Mouse (Mus musculus) spleen, adult 18-20 months (tissue): ENCODE measurements around the gene Fus.
A peak's percentile ranks its signal among the peaks of the same experiment; 100 is the strongest.
"Not testable (repeated sequence)": the region's sequence is repeated elsewhere in the genome, so short reads cannot be mapped to it uniquely, and the experiment has no call there.

Source experiments
- DNase-seq, 2 experiments: peaks; one replicate each; pipeline ENCODE4 v3.0.0; 2022; ENCODE audit warnings: mixed read lengths in 2 of 2

The Fus gene

DNA sequence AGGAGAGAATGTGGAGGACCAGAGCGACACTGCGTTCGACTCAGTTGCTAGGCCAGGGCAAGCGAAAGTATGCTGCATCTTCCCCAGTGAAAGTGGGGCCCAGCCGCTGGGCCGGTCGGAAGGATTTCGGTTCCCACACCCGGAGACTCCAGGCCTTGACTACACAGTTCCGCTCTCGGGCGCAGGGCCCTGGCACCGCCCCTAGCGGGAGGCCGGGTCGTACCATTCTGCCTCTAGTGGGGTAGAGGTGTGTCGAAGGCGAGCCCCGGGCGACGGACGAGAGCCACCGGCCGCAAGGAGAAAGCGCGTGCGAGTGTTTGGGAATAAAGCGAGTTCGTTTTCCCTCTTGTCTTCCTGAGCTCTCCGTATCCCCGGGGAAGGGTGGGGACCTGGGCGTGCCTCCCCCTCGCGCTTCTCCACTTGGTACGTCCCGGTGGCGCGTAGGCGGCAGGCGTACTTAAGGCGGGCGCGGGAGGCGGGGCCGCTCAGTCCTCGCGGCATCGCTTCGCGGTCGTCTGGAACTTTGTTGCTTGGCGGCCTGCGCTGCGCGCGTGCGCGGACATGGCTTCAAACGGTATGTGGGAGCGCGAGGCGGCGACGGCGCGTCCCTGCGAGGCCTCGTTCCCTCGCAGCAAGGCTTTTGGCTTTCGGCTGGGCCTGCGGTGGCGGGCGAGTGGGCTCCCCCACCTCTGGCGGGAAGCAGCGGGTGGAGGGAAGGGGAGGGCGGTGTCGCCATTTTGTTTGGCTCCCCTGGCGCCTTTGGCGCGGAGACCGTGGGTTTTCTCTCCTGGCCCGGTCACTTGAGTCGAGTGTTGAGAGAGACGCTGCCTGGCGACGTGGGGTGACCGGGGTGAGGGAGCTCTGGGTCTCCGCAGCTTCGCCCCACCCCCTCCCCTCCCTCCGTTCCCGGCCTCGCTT is at the start of gene Fus:
Gene Fus (plus strand): TSS at position 454 of the 918 bp plus-strand sequence.
- peak; percentile 90 to 96 for DNase-seq

DNA sequence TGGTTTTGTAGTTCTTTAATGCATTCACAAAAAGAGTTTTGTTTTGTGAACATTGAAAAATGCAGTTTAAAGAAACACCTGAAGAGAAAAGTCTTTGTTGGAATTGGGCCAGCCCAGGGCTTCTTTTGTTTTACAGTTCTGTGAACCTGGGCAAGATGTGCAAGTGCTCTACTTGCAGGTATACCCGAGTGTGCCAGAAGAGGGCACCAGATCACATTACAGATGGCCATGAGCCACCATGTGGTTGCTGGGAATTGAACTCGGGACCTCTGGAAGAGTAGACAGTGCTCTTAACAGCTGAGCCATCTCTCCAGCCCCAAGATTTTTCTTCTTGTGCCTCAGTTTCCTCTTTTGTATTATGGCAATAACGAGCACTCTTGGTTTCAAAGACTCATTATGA is 49.1 kb upstream of the Fus start:
- DNase-seq, result peak in 1 of 2 experiments; percentile 70

DNA sequence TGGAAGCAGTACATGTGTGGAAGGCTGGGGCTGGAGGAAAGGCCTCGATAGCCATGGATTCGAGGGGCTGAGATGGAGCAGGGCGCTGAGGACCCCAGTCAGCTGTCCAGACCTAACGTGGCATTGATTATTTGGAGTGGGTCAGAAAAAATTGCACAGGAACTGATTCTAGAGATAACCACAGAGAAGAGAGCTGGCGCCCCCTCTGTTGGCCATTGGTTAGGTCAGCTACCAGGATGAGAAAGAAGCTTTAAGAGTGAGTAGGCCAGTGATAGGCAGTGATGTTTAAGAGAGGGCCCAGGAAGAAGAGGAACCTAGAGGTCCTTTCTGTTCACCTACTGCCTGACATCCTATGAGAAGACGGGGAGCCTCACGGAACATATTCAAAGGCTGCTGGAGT is 48.0 kb upstream of the Fus start:
- DNase-seq, result peak in 1 of 2 experiments; percentile 33

DNA sequence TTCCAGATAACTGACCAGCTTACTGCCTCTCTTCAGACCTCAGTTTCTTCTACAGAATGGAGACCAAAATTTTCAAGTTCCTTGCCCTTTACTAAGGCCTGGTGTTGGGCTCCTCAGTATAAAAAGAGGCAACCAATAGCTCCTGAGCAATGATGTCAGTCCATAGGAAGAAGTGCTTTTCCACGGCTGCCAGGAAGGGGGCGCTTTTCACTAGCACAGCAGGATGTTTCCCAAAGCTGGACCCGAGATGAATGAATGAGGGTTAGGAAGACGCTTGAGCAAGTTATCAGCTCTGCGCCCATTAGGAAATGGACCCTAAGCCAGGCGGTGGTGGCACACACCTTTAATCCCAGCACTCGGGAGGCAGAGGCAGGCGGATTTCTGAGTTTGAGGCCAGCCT is 45.7 kb upstream of the Fus start:
- DNase-seq, result no peak

DNA sequence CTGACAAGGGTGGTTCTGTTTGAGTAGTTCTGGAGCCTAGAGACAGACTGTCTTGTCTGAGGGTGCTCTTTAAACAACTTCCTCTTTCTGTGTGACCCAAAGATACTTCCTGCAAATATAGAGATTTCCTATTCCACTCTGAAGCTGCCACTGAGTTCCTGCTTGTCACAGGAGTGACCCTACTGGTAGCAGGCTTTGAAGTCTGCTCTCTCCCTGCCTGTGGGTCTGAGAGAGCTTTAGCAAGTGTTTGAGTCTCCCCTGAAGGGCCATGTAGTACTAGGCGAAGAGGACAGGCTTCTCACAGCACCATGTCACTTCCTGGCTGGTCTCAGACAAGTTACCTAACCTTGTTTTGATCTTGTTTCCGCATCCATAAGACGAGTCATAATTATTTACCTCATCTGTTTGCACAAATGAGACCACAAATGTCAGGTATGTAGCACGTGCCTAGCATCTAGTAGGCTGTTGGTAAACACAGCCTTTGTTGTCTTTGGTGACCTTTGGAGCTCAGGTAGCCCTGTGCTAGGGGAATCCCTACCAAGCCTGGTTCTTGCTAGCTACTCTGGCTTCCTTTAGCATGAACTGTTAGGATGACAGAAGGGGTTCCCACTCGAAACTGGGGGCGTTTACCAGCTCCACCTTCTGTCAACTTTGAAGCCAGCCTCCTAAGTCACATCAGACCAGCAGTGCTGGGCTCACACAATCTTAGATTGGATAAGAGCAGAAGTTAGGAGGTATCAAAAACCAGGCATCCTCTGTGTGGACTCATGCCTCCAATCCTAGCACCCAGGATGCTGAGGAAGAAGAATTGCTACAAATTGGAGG is 44.6 kb upstream of the Fus start:
- DNase-seq, result peak in 1 of 2 experiments; percentile 39

DNA sequence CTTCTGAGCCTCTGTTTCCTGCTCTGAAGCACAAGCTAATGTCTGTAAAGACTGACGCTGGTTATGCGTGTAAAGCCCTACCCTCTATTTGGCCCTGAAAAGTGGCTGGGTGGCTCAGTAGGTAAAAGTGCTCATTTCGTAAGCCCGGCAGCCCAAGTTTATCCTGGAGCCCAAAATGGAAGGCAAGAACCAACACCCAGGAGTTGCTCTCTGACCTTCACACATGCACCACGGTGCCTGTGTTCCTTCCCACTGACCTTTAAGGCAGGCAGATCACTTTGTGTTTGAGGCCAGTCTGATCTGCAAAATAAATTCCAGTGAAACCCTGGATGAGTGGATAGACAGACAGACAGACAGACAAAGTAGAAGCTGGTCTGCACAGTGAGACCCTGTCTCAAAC is 43.5 kb upstream of the Fus start:
- no peak for DNase-seq

DNA sequence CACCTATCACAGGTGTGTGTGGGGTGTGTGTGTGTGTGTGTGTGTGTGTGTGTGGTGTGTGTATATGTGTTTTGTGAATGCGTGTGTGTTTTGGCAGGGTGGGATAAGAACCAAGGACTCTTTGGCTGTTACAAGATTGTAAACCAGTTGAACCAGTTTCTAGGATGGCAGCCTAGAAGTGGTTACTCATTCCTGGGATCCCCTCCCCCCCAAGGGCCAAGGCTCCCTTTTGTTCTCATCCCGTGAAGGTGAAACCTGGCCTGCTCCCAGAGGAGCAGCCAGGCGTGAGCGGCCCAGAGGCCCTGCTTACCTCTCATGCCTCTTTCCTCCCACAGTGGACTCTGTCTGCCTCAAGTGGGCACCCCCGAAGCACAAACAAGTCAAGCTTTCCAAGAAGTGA is 42.0 kb upstream of the Fus start:
- DNase-seq, result no peak

DNA sequence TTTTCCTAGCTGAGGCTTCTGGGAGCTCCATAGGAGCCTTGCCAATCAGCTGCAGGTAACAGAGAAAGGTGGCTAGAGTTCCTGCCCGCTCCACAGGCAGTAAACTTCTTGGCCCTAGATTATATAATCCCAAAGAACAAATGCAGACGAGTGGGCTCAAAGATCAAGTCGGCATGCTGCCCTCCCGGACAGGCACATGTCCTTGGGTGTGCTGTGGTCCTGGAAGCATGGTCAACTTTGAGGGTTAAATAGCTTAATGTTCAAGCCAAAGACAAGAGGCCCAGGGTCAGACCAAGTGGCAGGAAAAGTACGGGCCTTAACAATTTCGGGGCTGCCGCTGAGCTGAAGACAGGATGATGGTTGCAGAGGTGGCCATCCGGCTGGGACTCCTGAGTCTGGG is 41.2 kb upstream of the Fus start:
- DNase-seq, result no peak

DNA sequence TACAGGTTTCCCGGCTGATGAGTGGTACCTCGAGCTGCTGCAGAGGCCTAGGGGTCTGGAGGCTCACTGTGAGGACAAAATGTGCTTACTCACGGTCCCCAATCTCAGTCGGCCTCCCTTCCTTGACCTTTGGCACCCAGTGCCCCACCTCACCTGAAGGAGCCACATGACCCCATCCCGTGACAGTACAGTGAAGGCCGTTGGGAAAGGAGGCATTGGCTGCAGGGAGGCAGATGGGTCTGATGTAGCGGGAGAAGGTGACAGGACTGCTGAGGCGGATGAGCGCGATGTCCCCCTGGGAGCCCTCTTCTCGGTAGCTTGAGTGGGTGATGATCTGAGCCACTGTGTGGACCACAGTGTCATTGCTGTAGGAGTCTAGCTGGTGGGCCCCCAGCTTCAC is 40.4 kb upstream of the Fus start:
- no peak for DNase-seq

DNA sequence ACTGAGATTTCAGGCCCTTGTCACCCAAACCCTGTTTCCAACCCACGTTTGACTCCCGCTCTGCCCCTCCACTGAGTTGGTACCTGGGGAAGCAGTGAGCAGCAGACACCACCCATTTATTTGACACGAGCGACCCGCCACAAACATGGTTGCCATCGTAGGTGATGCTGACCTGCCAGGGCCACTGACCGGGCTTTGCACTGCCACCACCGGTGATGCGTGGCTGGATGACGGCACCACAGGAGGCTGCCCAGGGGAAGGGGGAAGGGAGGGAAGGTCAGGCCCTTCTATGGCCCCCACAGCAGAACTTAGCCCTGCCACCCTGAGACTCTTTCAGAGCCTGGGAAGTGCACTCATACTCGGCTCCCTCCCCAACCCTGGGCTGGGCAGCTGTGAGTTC is 39.5 kb upstream of the Fus start:
- no peak for DNase-seq

DNA sequence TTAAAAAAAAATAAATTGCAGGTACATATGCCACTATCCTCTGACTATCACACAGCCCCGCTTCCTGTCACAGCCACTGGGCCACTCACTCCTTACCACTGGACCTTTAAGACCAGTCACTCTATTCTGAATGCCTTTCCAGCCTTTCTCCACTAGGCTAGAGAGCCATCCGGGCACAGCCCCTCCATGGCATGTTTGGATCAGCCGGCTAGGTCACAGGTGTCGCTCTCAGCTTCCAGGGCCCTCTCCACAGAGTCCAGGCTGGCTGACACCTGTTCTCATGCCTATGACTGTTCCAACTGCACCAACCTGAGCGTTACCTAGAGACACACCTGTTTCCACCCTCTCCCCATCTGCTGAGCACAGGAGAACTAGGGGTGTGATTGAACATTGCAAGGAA is 38.7 kb upstream of the Fus start:
- no peak for DNase-seq

DNA sequence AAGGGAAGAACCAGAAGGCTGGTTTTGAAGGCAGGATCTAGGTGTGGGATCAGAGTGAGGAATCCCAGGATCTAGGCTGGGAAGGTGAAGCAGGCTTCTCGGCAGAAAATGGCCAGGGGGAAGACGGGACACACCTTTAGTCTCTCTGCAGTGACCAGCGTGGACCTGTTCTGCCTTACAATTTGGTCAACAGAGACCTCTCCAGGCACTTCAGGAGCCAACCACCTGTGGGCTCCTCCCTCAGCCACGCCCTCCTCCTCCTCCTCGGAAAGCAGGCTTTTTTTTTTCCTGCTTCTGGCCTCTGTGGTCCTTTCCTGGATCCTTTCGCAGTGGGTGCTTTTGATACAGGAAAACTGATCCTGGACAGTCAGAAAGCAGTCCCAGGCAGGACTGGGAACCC is 37.3 kb upstream of the Fus start, which contains the start of gene Prss8:
Gene Prss8 (minus strand): TSS at position 182 of the 400 bp plus-strand sequence.
- no peak for DNase-seq

DNA sequence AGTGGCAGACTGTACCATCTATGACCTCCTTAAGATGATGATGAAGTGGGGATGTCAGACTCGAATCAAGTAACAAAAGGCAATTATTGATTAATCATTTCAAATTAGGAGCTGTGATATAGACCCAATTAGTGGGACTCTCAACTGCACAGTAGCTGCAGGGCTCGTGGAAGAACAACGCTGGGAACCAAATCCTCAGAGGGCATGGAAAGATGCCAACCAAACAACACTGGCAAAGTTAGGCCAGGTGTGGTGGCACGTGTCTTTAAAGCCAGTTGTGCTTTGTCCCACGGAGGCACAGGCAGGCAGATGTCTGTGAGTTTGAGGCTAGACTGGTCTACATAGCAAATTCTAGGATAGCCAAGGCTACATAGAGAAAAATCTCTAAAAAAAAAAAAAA is 36.6 kb upstream of the Fus start:
- no peak for DNase-seq

DNA sequence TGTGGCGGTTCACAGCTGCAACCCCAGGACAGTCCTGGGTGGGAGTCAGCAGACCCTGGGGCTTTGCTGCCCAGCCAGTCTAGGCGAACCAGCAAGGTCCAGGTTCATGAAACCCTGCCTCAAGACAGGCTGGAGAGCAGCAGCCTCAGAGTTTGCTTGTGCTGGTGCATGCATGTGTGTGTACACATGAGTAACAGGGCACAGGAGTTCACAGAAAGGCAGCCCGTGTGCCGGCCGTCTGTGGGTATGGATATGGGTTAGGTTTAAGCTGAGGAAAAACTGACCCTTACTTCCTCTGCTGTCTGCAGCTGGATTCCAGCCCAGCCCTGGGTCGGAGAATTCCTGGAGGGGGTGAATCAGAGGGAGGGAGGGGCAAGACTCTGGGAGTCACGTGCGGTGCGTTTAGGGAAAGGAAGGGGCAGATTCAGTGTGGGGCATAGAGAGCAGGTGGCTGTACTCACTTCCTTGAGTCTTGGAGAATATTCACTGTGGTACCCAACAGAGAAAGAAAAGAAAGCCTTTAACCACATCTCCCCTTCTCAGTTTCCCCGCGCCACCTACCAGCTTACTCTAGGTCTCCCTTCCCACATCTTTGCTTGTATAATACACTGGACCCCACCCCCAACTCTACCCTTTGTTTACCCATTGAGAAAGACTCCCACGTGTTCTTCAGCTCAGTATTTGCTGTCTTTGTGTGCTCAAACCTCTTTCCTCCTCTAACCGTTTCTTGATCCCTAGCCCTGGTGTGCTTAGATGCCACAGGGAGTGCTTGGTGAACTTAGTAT is 35.7 kb upstream of the Fus start:
- no peak for DNase-seq

DNA sequence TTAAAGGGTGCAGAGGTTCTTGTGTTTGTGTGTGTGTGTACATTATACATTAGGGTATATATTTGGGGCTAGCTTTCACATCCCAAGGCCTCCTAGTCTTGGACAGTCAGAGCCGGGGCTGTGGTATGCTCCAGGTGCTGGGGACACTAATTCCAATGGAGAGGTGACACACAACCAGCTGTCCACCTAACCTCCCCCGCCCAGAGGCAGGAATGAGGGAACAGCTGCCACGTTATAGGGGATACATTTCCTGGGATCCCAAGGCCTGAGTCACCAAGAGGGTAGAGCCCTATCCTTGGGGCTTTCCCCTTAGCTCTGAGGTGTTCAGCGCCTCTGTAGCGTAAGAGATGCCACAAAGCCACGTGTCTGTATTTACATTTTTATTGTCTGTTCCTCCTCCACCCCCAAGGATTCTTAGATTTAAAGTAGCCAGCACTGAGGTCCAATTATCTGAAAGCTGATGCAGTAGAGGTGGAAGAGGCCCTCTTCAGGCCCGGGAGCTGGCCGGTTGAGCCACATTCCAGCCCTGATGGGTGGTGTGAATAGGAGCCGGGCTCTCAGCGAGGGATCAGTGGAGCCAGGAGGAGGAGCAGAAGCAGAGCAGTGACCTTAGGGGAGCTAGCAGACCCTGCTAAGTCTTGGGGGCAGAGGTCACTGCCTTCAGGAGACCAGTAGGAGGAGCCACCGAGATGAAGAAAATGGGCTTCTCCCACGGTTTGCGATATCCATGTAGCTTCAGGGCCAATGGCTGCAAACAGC is 34.8 kb upstream of the Fus start:
- DNase-seq, result no peak

DNA sequence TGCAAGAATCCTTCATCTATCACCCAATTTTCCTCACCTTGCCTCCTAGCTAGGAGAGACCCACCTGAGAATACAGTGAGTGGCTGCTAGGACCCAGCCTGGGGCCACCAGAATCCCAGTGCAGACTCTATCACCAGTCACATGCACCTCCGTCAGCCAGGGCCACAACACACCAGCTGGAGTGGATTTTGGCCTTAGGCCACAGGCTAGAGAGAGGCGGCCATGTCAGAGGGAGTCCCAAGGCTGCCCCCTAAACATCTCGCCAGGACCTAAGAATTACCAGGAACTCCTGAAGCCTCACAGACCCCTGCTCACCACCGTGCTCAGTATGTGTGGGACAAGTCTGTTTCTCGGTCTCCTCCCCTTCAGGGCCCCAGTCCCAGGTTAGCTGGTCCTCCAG is 33.2 kb upstream of the Fus start:
- no peak for DNase-seq

DNA sequence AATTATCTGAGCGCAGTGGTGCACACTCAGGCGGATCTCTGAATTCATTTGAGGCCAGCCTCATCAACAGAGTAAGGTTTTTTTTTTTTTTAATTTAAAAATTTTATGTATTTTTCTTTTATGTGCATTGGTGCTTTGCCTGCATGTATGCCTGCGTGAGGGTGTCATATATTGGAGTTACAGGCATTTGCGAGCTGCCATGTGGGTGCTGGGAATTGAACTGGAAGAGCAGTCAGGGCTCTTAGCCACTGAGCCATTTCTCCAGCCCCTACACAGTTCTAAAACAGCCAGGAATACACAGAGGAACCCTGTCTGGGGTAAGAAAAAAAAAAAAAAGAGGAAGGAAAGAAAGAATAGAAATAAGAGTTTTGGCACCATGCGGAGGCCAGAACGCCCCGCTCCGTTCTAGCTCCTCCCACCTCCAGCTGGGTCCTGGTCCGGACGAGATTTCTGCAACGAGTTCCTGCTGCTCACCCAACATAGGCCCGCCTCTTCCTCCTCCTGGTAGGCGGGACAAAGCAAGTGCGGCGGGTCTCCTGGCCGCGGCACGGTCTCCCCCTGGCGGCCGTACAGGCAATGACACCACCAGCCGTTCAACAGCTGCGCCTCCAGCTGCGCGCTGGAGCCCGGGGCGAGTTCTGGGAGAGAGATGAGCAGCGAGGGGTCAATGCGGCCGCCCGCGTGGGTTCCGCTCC is 32.1 kb upstream of the Fus start:
- peak; percentile 91 to 94 for DNase-seq

DNA sequence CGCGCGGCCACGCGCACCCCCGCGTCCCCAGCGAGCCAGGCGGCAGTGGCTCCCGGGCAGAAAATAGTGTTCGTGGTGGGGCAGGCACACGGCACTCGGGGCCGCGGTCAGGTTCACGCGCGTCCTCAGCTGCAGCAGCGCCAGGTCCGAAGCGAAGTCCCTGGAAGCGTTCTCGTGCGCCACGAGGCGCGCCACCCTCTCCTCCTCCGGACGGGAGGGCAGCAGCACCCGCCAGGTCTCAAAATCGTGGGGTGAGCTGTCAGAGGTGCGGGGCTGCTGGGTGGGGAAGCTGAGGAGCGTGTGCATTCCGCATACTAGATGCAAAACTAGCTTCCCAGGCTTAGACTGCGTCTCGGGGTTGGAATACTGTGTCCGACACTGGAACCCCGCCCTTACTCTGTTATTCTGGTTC is 31.5 kb upstream of the Fus start:
- no peak for DNase-seq

DNA sequence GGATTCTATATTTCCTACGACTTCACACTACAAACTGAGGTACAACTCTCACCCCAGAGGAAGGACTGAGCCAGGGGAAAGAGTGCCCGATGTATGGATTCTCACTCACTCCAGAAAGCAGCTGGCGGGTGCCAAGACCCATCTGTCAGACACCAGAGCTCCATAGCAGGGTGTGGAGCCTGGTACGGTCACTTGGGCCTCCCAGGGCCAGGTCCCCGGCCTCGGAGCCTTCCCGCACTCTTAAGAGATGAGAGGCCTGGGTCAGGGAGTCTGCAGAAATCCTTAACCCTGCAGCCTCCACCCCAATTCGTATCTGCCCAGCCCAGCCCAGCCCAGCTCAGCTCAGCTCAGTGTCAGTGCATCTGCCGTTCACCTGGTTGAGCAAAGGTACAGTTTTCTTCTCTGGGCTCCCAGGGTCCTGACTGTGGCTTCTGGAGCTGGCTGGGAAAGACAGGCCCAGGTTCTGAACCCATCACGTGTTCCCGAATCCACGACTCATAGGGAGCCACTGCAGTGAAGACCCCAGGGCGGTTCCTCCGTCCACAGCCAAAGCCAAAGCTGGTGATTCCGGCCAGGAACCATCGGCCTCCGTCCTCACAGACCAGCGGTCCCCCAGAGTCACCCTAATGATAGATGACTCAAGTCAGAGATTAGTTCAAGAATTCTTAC is 30.9 kb upstream of the Fus start:
- no peak for DNase-seq

DNA sequence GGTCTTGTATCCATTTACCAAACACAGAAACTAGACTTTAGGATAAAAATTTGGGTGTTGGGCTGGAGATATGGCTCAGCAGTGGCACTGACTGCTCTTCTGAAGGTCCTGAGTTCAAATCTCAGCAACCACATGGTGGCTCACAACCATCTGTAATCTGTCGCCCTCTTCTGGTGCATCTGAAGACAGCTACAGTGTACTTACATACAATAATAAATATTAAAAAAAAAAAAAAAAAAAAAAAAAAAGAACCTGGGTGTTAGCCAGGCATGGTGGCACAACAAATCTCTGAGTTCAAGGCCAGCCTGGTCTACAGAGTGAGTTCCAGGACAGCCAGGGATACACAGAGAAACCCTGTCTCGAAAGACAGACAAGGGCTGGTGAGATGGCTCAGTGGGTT is 25.2 kb upstream of the Fus start:
- not testable (repeated sequence) for DNase-seq

DNA sequence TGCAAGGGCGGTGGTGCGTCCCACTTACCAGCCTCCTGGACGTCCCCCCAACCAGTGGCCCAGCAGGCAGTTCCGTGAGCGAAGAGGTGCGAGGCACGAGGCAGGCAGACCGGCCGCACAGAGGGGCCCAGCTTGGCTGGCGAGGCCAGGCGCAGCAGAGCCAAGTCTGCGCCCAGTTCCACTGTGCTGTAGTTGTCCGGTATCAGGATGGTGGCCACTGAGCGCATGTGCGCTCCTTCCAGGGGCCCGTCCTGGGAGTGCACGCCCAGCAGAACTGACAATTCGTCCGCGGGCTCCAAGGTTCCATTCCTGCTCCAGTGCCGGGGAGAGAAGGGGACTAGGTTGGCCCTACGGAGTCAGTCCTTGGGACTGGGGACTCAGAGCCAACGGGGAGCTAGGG is 22.6 kb upstream of the Fus start:
- DNase-seq, result no peak
